Mouse (Mus musculus): ENCODE results near the gene Plau. TPM values are rescaled to one million over a fixed set of nuclear protein-coding genes. Genes with fewer than 3 reads are reported as not detected.

Plau gene
- polyA plus RNA-seq, 1 experiment = 0.90 TPM

DNA sequence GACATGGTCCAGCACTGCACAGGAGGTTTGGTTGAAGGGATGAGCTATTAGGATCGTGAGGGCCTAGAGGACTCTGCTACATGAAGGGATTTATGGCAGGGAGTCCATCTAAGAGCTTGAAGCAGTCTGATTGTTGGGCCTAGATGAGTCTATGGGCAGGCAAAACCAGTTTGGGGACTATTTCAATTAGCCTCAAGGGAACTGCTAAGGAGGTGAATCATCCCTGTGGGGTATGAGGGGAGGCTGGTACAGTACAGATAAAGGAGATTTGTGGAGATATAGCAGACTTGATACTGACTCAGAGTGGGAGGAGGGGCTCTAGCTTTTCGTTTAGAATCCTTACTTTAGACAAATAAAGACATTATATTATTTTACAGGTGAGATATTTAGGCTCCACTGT is 14.0 kb downstream of the Plau start:
- TF ChIP-seq POLR2A (IDR thresholded peaks at IDR 0.05; ENCODE audit: borderline replicate concordance, insufficient read depth, low read length) (no peak), CTCF (IDR thresholded peaks at IDR 0.05; ENCODE audit: borderline replicate concordance, insufficient read depth, low read depth, low read length) (no peak)
- Histone ChIP-seq H3K27me3 (ENCODE audit: control insufficient read depth, insufficient read depth, low read length) (no peaks in the 10 kb centered on the region), H3K27ac (ENCODE audit: insufficient read depth, low read length) (no peak overlapping the region), H3K4me3 (replicated peaks; ENCODE audit: insufficient read depth, low read depth, low read length) (no peak overlapping the region), H3K4me1 (ENCODE audit: control insufficient read depth, insufficient read depth, low read length) (no peaks in the 10 kb centered on the region)
- DNase-seq = no peak
- 70% methylated on average over 2 of the region's 2 CpGs for WGBS

DNA sequence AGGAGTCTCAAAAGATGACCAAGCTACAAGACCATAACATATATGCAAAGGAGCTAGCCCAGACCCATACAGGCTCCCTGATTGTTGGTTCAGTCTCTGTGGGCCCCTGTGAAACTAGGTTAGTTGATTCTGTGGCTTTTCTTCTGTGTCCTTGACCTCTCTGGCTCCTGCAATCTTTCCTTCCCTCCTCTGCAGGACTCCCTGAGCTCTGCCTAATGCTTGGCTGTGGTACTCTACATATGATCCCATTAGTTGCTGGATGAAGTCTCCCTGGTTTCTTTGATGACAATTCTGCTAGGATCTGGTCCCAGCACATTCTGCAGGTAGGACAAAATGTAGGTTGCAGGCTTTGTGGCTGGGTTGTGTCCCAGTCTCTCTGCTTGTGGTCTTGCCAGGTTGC is 15.3 kb downstream of the Plau start:
- no peaks in the 10 kb centered on the region for H3K27me3 ChIP-seq (ENCODE audit: control insufficient read depth, insufficient read depth, low read length)
- H3K4me1 ChIP-seq (ENCODE audit: control insufficient read depth, insufficient read depth, low read length) = no peaks in the 10 kb centered on the region
- DNase-seq = no peak
- H3K4me3 ChIP-seq (replicated peaks; ENCODE audit: insufficient read depth, low read depth, low read length) = no peak overlapping the region
- TF ChIP-seq POLR2A (IDR thresholded peaks at IDR 0.05; ENCODE audit: borderline replicate concordance, insufficient read depth, low read length) (no peak), CTCF (IDR thresholded peaks at IDR 0.05; ENCODE audit: borderline replicate concordance, insufficient read depth, low read depth, low read length) (no peak)
- H3K27ac ChIP-seq (ENCODE audit: insufficient read depth, low read length) = no peak overlapping the region

DNA sequence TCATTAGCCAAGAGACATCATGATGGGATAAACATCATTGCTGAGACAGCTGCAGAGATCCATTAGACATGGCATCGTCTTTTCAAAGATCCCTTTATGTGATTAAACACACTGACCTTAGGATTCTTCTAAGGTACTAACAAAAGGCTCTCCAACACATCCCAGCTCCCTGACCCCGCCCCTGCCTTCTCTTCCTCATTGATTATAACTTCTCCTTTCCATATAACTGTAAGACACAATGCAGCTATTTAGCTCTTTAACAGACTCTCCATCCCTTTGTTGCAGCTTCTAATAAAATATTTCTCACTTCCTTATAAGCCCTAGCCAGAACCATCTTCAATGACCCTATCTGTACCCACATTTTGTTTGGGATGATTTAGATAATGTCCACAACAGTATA is 24.7 kb downstream of the Plau start:
- H3K27me3 ChIP-seq (ENCODE audit: control insufficient read depth, insufficient read depth, low read length) = no peaks in the 10 kb centered on the region
- DNase-seq = no peak
- TF ChIP-seq CTCF (IDR thresholded peaks at IDR 0.05; ENCODE audit: borderline replicate concordance, insufficient read depth, low read depth, low read length) (no peak), POLR2A (IDR thresholded peaks at IDR 0.05; ENCODE audit: borderline replicate concordance, insufficient read depth, low read length) (no peak)
- WGBS = 49% methylated on average over 2 of the region's 2 CpGs
- H3K27ac ChIP-seq (ENCODE audit: insufficient read depth, low read length) = no peak overlapping the region
- no peaks in the 10 kb centered on the region for H3K4me1 ChIP-seq (ENCODE audit: control insufficient read depth, insufficient read depth, low read length)
- H3K4me3 ChIP-seq (replicated peaks; ENCODE audit: insufficient read depth, low read depth, low read length) = no peak overlapping the region

DNA sequence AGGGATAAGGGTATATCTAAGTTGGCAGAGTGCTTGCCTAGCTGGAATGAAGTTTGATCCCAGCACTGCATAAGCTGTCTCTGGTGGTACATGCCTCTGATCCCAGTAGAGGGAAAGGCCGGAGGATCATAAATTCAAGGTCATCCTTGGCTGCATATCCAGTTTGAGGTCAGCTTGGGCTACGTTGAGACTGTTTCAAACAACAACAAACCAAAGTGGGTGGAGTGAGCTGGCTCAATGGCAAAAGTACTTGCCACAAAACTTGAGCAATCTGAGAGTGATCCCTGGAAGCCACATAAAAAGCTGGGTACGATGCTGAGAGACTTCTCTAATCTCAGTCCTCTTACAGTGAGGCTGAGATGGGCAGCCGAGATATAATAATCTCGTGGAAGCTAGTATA is 25.1 kb downstream of the Plau start:
- 79% methylated on average over 5 of the region's 5 CpGs for WGBS
- no peaks in the 10 kb centered on the region for H3K27me3 ChIP-seq (ENCODE audit: control insufficient read depth, insufficient read depth, low read length)
- H3K4me3 ChIP-seq (replicated peaks; ENCODE audit: insufficient read depth, low read depth, low read length) = no peak overlapping the region
- TF ChIP-seq CTCF (IDR thresholded peaks at IDR 0.05; ENCODE audit: borderline replicate concordance, insufficient read depth, low read depth, low read length) = no peak
- no peak for TF ChIP-seq POLR2A (IDR thresholded peaks at IDR 0.05; ENCODE audit: borderline replicate concordance, insufficient read depth, low read length)
- no peaks in the 10 kb centered on the region for H3K4me1 ChIP-seq (ENCODE audit: control insufficient read depth, insufficient read depth, low read length)
- H3K27ac ChIP-seq (ENCODE audit: insufficient read depth, low read length) = no peak overlapping the region
- DNase-seq = no peak

DNA sequence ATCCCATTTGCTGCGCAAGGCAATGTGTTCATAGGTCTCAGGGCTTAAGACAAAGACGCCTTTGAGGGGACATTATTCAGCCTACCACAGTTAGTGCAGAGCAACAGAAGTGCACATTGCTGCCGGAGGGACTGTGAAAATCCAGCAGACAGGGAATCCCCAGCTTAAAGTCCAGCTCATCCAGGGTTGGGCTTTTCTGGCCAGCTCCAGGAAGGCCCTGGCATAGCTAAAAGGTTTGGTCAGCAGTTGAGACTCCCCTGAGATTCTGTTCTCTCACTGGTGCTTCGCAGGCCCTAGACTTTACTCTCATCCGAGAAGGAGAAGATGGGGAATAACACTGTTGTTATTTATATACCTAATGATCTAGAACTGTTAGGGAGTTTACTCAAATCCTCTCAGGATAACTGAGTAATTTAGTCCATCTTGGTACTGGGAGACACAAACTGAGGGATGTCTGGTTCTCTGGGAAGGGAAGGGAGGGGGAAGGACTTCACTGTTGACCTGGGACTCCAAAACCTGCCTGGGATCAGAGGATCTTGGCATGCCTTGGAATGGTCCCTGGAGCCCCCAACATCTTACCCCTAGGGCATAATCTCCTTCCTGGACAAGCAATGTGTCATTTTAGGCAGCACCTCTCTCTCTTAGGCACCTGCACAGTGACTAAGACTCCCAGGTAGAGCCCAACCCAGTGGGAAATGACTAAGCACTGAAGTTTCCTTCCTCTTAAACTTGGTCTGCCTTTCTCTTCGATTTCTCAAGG is 27.0 kb downstream of the Plau start:
- 73% methylated on average over 6 of the region's 6 CpGs for WGBS
- Histone ChIP-seq H3K27ac (ENCODE audit: insufficient read depth, low read length) (no peak overlapping the region), H3K4me3 (replicated peaks; ENCODE audit: insufficient read depth, low read depth, low read length) (no peak overlapping the region), H3K4me1 (ENCODE audit: control insufficient read depth, insufficient read depth, low read length) (no peaks in the 10 kb centered on the region), H3K27me3 (ENCODE audit: control insufficient read depth, insufficient read depth, low read length) (no peaks in the 10 kb centered on the region)
- no peak for DNase-seq
- TF ChIP-seq CTCF (IDR thresholded peaks at IDR 0.05; ENCODE audit: borderline replicate concordance, insufficient read depth, low read depth, low read length) = no peak
- no peak for TF ChIP-seq POLR2A (IDR thresholded peaks at IDR 0.05; ENCODE audit: borderline replicate concordance, insufficient read depth, low read length)

DNA sequence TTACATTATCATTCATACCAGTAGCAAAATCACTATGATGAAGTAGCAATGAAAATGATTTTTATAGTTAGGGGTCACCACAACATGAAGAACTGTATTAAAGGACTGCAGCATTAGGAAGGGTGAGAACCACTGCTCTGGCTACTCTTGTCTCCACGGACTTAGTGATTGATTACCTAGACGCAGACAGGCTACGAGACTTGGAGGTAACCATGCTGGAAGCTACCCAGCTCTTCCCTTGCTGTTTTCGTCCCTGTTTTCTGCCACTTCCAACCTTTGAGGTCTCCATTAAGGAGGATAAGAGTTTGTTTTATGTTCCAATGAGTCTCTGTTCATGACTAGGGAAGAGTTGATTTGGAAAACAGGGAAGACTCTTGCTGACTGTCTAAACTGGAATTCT is 27.7 kb downstream of the Plau start:
- Histone ChIP-seq H3K4me1 (ENCODE audit: control insufficient read depth, insufficient read depth, low read length) (no peaks in the 10 kb centered on the region), H3K27ac (ENCODE audit: insufficient read depth, low read length) (no peak overlapping the region), H3K4me3 (replicated peaks; ENCODE audit: insufficient read depth, low read depth, low read length) (no peak overlapping the region), H3K27me3 (ENCODE audit: control insufficient read depth, insufficient read depth, low read length) (no peaks in the 10 kb centered on the region)
- 78% methylated on average over 4 of the region's 4 CpGs for whole genome bisulfite sequencing
- TF ChIP-seq POLR2A (IDR thresholded peaks at IDR 0.05; ENCODE audit: borderline replicate concordance, insufficient read depth, low read length) = no peak
- no peak for TF ChIP-seq CTCF (IDR thresholded peaks at IDR 0.05; ENCODE audit: borderline replicate concordance, insufficient read depth, low read depth, low read length)
- DNase-seq = no peak

DNA sequence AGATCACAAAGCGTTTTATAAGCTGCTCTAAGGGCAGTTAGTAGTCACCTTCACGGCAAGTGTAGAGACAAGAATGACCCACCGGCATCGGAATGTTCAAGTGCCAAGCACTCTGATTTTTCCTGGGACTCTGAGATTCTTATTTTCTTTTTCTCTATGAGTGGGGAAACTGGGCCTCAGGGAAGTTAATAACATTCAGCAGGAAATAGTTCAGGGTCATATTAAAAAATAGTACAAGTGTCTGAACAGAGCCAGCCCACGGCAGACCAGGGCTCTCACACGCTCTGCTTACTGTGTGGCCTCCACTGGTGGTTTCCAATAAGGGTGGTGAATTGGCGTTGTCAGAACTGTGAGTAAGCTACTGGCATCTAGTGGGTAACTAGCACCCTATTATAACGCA is 29.1 kb downstream of the Plau start:
- no peak overlapping the region for H3K27ac ChIP-seq (ENCODE audit: insufficient read depth, low read length)
- H3K27me3 ChIP-seq (ENCODE audit: control insufficient read depth, insufficient read depth, low read length) = no peaks in the 10 kb centered on the region
- no peak overlapping the region for H3K4me3 ChIP-seq (replicated peaks; ENCODE audit: insufficient read depth, low read depth, low read length)
- TF ChIP-seq CTCF (IDR thresholded peaks at IDR 0.05; ENCODE audit: borderline replicate concordance, insufficient read depth, low read depth, low read length) (no peak), POLR2A (IDR thresholded peaks at IDR 0.05; ENCODE audit: borderline replicate concordance, insufficient read depth, low read length) (no peak)
- DNase-seq = no peak
- 85% methylated on average over 8 of the region's 8 CpGs for WGBS
- H3K4me1 ChIP-seq (ENCODE audit: control insufficient read depth, insufficient read depth, low read length) = no peaks in the 10 kb centered on the region

DNA sequence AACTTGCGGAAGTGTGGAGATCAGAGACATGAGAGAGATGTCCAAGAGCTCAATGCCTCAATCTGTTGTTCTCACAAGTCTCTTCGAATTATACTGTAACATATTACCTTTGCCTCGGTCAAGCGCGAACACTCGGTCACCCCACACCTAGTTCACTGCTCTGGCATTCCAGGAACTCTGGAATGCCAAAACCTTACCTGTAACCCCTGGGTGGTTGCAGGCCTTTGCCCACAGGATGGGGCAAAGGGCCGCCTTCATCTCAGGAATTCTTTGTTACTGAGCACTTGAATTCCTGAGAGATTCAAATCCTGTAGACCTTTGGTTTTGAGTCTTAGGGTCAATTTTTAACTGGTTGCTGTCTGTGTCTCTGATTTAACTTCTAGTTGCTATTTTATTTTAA is 29.9 kb downstream of the Plau start:
- DNase-seq = no peak
- H3K27me3 ChIP-seq (ENCODE audit: control insufficient read depth, insufficient read depth, low read length) = no peaks in the 10 kb centered on the region
- H3K27ac ChIP-seq (ENCODE audit: insufficient read depth, low read length) = no peak overlapping the region
- no peak for TF ChIP-seq POLR2A (IDR thresholded peaks at IDR 0.05; ENCODE audit: borderline replicate concordance, insufficient read depth, low read length)
- TF ChIP-seq CTCF (IDR thresholded peaks at IDR 0.05; ENCODE audit: borderline replicate concordance, insufficient read depth, low read depth, low read length) = no peak
- H3K4me3 ChIP-seq (replicated peaks; ENCODE audit: insufficient read depth, low read depth, low read length) = no peak overlapping the region
- 93% methylated on average over 7 of the region's 7 CpGs for WGBS
- no peaks in the 10 kb centered on the region for H3K4me1 ChIP-seq (ENCODE audit: control insufficient read depth, insufficient read depth, low read length)
